Mouse (Mus musculus) E14TG2a.4 (cell line): ENCODE measurements around the gene Col27a1.

Source experiments
- CTCF ChIP-seq: conservative IDR thresholded peaks from 2 replicates; pipeline ENCODE4 v1.5.1; 2014; ENCODE audit warnings: low read length
- NANOG ChIP-seq: IDR thresholded peaks from 2 replicates; pipeline ENCODE4 v1.6.1; 2014; ENCODE audit warnings: borderline replicate concordance, low read length, mixed read lengths
- POU5F1 ChIP-seq: IDR thresholded peaks from 2 replicates; pipeline ENCODE4 v1.6.1; 2014; ENCODE audit warnings: low read length, borderline replicate concordance

DNA sequence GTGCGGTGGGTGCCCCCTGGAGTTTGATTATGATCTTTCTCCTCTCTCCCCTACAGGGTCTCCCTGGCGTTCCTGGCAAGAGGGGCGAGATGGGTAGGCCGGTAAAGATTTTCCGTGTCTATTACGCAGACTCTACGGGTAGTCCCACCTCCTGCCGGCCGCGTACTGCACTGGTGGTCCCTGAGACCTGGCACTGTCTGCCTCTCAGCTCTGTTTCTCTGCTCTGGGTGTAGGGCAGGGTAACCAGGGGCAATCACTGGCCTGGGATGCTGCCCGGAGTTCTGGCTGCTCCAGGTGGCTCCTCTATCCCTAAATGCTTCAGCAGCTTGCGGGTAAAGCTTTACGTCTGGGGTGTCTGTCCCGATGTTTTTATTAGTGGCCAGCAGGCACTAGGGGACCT lies 44.3 kb downstream of the Col27a1 start:
- TF ChIP-seq CTCF: no peak
- TF ChIP-seq NANOG: no peak
- TF ChIP-seq POU5F1: no peak
